Mouse (Mus musculus) small intestine, adult 2 months (tissue): ENCODE measurements around the gene Fbln2.

Experiments
- CTCF ChIP-seq: fragments of 200-500 bp; IDR thresholded peaks from 2 replicates; pipeline ENCODE4 v1.5.1; 2012; ENCODE audit warnings: low read depth, mild to moderate bottlenecking, control low read depth, inconsistent platforms, low read length, moderate library complexity, mixed read lengths; ENCODE audit not compliant: insufficient replicate concordance, insufficient read length; ENCODE audit errors: extremely low read depth
- POLR2A ChIP-seq: fragments of 200-500 bp; IDR thresholded peaks from 2 replicates; pipeline ENCODE4 v1.6.1; 2012; ENCODE audit warnings: low read depth, mild to moderate bottlenecking, control low read depth, inconsistent platforms, low read length, moderate library complexity

DNA sequence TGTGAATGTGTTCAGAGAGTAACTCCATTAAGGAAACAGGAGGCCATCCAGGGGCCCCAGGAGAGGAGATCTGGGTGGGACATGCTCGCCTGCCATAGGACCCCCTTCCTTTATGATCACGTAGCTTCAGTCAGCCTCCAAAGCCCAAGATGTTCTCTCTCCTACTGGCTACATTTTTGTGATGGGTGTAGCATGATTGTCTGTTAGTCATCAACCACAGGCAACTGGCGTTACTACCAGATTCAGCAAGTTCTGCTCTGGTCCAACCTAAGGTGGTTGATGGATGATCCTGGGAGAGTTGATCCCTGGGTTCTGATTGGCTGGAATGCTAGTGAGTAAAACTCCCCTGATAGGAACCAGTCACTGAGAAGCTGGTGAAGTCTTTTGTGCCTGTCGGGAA lies 9.7 kb upstream of the Fbln2 start:
- TF ChIP-seq POLR2A: no peak
- no peak for TF ChIP-seq CTCF
